Mouse (Mus musculus) 3T3-L1 (cell line): Measurements from ENCODE around the gene Lrig2.
"Not testable (repeated sequence)": the region's sequence is repeated elsewhere in the genome, so short reads cannot be mapped to it uniquely, and the experiment has no call there.

Source experiments
- DNase-seq: peaks from one replicate; pipeline ENCODE4 v3.0.0-alpha.2; 2015; ENCODE audit warnings: low read depth, low spot score

Lrig2 gene

GRCm38 (mm10) chr3:104432651-104433050, 79.1 kb downstream of the Lrig2 start:
- DNase-seq = no peak

DNA sequence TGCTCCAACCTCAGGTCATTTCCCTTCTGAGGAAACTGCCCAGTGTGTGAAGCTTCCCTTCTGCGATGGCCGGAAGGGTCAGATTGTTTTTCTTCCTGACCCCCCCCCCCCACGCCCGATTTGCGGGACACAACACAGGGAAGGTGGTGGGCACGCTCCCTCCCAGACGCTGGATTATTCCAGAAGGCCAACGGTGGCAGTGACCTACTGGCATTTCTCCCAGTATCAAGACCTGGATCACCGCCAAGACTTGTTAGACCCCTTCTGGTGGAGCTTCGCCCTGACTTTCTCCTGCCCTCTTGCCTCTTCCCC, 79.9 kb downstream of the Lrig2 start:
- DNase-seq = no peak

DNA sequence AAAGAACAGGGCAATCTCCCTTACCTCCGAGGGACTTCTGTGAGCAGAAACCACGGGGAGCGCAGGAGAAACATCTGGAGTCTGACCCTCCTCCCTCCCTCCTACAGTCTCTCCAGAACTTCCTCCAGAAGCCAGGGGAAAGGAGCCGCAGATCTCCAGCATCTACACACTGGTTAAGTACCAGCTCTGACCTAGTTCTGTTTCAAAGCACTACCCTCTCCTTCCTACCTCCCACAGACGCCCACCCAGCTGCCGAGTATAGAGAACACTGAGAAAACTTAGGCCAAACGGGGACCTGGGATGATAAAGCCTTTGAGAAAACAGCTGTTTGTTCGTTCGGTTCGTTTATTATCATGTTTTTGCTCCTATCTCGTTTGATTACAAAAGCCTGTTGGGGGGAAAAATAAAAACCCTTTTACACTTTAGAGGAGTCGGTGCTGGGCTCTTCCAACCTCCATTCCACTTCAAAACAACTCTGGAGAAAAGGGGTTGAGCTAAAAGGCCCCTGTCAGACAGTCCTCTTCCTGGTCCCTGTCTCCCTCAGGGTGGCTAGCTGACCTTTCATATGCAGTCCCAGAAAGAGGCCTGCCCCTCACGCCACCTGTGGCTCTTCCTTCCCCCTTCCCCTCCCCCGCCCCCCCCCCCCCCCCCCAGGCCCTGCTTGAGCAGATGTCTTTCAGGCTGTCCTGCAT, 80.4 kb downstream of the Lrig2 start:
- DNase-seq = no peak

GRCm38 (mm10) chr3:104427354-104427753, 84.4 kb downstream of the Lrig2 start:
- not testable (repeated sequence) for DNase-seq

- no peak for DNase-seq
Observed at GRCm38 (mm10) chr3:104424346-104424745, 87.4 kb downstream of the Lrig2 start.

DNA sequence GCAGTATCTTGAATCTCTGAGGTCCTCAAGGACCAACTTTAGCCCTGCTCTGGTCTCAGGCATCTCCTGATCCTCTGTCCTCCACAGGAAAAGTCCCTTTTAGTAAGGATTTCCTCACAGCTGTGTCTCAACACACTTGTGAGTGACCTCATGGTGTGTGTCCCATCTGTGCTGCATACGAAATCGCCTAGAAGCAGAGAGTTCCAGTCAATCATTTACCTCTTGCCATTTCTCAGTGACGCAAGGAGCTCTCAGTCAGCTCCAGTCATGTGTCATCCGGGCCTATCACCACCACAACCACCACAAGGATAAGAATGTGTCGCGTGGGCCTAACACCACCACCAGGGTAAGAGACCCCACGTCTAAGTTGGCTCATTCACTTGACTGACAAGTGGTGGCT, 90.8 kb downstream of the Lrig2 start:
- no peak for DNase-seq

GRCm38 (mm10) chr3:104419990-104420389, 91.7 kb downstream of the Lrig2 start:
- DNase-seq = no peak

- DNase-seq = no peak
Observed at GRCm38 (mm10) chr3:104416806-104417205, 94.9 kb downstream of the Lrig2 start.

DNA sequence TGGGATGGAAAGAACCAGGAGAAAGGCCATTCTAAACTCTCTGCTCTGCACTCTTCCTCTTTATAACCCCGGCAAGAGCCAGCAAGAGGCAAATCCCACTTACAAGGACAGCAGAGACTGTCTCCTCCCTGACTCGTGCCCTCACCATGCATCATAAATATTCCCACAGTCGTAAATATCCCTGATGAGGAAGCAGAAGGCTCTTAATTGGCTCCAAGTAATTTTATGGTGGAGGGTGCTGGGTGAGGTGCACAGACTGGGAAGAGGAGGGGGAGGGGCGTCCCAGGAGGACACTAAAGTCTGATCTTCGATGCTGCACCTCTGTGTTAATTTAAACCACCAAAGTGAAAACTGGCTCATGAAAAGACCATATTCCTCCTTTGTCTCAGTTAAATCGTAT, 99.2 kb downstream of the Lrig2 start:
- DNase-seq = no peak

DNA sequence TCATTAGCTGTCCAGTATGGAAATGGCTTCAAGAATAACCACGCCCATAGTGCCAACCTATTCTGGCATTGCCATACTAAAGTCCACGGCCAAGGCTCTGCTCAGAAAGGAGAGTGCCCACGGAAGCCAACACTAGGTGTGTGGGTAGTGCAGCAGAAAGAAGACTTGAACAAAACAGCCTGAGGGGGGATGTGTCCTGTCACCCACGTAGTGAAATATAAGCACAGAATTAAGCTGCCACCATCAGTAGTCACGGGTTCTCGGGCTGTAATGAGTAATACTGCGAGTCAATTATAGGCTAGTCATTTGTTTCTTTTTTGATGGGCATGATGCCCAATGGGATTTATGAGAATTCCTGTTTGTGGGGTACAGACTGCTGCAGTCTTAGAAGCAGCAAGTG, 104.2 kb downstream of the Lrig2 start:
- peak; percentile 37 for DNase-seq

GRCm38 (mm10) chr3:104403582-104403981, 108.1 kb downstream of the Lrig2 start:
- no peak for DNase-seq

- DNase-seq = peak; percentile 52
Observed at GRCm38 (mm10) chr3:104401176-104401575, 110.5 kb downstream of the Lrig2 start.

DNA sequence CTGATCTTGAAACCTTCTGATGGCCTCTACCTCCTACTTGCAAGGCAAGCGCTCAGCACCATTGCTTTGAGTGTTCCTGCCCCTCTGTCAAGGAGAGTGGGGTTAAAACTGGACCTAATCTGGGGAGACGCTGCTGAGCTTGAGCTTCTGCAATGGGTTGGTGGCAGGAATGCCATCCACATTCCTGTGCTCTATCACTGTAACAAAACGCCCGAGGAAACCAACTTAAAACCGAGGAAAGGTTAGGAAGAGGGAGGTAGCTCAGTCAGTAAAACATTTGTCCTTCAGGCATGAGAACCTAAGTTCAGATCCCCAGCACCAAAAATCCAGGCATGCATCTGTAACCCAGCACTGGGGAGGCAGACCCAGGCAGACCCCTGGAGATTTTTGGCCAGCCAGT, 111.6 kb downstream of the Lrig2 start:
- DNase-seq = no peak

GRCm38 (mm10) chr3:104399296-104400045, 112.2 kb downstream of the Lrig2 start:
- no peak for DNase-seq

GRCm38 (mm10) chr3:104397316-104397715, 114.4 kb downstream of the Lrig2 start:
- DNase-seq = no peak

- DNase-seq = no peak
Observed at GRCm38 (mm10) chr3:104396736-104397081, 115.0 kb downstream of the Lrig2 start.

- no peak for DNase-seq
Observed at GRCm38 (mm10) chr3:104396067-104396735, 115.5 kb downstream of the Lrig2 start.

DNA sequence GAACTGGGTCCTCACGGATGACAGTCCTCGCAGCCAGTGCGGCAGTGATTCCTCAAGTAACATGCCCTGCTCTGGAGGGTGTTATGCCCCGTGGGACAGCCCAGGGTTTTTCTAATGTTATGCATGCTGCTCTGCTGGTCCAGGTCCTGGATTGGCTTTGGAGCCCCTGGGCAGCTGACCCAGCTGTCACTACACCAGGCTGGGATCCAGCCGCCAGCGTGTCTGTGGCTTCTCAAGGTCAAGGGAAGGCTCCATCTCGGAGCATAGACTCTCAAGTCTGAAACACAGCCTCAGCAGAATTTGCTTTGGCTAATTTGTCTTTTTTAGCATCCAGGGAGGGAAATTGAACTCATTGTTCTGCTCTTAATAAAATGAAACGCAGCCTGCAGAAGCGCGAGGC, 121.6 kb downstream of the Lrig2 start:
- DNase-seq = no peak

DNA sequence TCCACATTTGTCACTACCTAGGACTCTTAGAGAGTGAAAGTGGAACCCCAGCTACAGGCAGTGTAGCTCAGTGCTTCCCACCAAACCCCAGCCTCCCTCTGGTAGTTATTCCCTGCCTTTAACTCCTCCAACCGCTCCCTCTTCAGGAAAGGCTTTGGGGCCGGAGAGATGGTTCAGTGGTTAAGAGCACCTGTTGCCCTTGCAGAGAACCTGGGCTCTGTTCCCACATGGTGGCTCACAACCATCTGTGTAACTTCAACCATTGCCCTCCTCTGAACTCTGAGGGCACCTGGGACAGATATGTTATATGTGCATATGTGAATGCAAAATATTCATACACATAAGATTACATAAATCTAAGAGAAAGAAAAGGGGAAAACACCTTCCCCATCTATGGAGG, 122.3 kb downstream of the Lrig2 start:
- no peak for DNase-seq

DNA sequence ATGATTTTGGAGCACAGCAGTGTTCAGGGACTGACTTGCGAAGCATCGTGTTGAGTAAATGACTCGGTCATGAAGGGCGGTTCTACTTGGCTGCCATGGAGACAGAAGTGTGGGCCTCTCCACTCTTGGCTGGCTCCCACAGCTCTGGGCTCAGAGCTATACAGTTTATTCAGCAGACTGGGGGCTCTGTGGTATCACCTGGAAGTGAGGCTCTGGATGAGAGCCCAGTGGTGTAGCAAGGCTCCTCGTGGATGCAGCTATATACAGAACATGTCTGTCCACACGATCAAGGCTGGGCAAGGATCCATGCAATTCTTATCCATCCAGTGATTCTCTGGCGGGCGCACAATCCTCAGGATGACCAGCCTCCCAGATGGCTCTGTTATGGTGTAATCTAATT, 126.1 kb downstream of the Lrig2 start:
- DNase-seq = peak; percentile 63

DNA sequence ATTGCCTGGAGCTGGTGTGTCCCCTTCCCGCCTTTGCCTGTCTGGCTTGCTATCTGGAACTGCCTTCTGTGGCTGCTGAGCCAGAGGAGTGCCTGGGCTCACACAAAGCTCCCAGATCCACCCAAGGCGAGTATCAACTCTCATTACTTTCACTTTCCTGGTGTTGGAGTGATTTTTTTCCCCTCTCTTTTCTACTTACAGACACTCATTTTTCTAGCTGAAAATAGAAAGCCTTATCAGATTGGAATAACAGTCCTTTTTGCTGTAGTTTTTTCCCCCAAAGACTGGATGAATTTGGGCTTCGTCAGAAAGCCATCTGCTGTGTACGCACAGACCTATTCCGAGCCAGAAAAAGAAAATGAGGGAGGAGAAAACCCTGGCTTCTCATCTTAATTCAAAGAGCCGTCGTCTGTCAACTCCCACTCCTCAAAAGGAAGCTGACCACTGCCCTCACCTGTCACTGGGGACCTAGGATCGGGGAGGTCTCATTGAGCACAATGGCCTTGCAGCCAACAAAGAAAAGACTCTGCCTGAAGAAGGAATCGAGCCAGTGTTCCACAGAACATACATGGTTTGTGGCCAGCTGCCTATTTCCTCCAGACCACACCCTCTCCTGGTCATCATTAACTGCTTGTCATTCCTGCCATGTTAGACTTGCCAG, 127.9 kb downstream of the Lrig2 start:
- peak; percentile 51 for DNase-seq

DNA sequence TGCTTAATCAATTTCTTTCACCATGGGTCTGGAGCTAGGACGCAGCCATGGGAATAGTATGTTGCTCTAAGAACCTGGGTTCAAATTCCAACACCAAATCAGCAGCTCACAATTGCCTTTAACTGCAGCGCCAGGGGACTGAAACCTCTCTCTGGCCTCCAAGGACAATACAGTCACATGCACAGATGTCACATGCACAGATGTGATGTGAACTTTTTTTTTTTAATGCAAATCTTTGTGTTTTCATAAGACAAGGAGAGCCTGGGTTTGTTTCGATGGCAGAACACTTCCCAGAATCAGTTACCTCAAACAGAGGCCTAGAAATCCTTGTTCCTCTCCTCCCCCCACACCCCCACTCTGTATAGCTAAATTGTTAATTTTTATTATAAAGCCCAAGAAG, 133.5 kb downstream of the Lrig2 start:
- no peak for DNase-seq
